Mouse (Mus musculus) midbrain, embryonic 16.5 days (tissue): ENCODE measurements at regions not wholly inside any gene's neighbourhood (a gene's known extent, or its start where the extent isn't known, plus 50 kb on each side); places are given as distances from the start of the nearest gene placed in this dataset.
A peak's percentile ranks its signal among the peaks of the same experiment; 100 is the strongest.

ENCODE experiments used
- ATAC-seq: fragments of 200-750 bp; cut with Nextera tagmentation; 2 replicates; pipeline ENCODE4 v1.8.0; 2017; ENCODE audit warnings: moderate TSS enrichment
- H3K27ac ChIP-seq: fragments of 300-500 bp; sonication (generic); 2 replicates; pipeline ENCODE4 v1.5.1; 2014; ENCODE audit warnings: mild to moderate bottlenecking, low read length, mixed read lengths
- H3K27me3 ChIP-seq: fragments of 300-500 bp; sonication (generic); 2 replicates; pipeline ENCODE4 v1.6.1; 2014; ENCODE audit warnings: low read depth, low read length, mixed read lengths; ENCODE audit not compliant: control insufficient read depth, insufficient read depth
- H3K36me3 ChIP-seq: fragments of 300-500 bp; sonication (generic); 2 replicates; pipeline ENCODE4 v1.6.1; 2014; ENCODE audit warnings: mild to moderate bottlenecking, low read length, moderate library complexity, mixed read lengths; ENCODE audit not compliant: control insufficient read depth, insufficient read depth
- H3K4me1 ChIP-seq: fragments of 300-500 bp; sonication (generic); 2 replicates; pipeline ENCODE4 v1.6.1; 2014; ENCODE audit warnings: mild to moderate bottlenecking, low read length, mixed read lengths; ENCODE audit not compliant: control insufficient read depth, insufficient read depth
- H3K4me2 ChIP-seq: fragments of 300-500 bp; sonication (generic); 2 replicates; pipeline ENCODE4 v1.6.1; 2014; ENCODE audit warnings: mild to moderate bottlenecking, low read length, mixed read lengths
- H3K4me3 ChIP-seq: fragments of 300-500 bp; sonication (generic); 2 replicates; pipeline ENCODE4 v1.5.1; 2014; ENCODE audit warnings: low read depth, mild to moderate bottlenecking, low read length, moderate library complexity, mixed read lengths
- H3K9ac ChIP-seq: fragments of 300-500 bp; sonication (generic); 2 replicates; pipeline ENCODE4 v1.6.1; 2014; ENCODE audit warnings: low read depth, low read length, mixed read lengths
- H3K9me3 ChIP-seq: fragments of 300-500 bp; sonication (generic); replicated peaks from 2 replicates; pipeline ENCODE4 v1.6.1; 2014; ENCODE audit warnings: mild to moderate bottlenecking, low read length, mixed read lengths; ENCODE audit not compliant: control insufficient read depth, poor library complexity, severe bottlenecking
- WGBS: fragments of 180-500 bp; shearing (Covaris S2); extraction: QIAGEN DNeasy Blood & Tissue Kit; methylation state at CpG from one replicate; pipeline ENCODE4 v1.1.7; 2014; 5-methylcytosine and 5-hydroxymethylcytosine counted together

DNA sequence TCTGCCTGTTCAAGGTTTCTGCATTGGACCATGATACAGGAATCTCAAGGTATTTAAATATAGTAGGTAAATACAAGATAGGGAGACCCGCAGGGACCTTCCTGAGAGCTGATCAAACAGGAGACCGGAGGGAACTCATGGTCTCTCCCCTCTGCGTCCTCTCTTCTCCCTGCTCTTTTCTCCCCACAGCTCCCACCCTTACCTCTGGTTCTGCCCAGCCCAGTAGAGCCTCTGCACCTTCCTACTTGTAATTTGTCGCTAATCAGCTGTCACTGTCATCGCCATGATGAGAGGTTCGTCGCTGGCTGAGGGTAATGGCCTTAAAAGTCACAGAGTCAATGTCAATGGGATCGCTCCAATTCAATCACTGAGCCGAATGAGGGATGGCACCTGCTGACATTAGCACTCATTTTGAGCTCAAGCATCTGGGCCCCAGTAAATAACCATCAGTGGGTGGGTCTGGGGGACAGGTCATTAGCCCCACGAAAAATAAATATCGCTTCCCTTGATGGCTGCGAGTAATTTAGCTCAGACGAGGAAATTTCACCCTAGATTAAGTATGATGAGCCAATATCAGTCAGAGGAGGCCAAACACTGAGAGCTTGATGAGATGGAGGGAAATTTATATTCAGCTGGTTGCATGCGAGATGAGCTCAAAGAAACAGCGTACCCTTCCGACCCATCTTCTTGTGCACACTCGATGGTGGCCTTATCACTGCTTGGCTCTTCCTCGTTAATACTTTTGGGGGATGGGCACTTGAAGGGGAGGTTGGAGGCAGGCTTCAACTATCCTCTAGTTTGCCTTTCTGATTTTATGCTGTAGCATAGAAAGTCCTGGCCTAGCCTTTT is 56.2 kb upstream of the Paqr3 start:
- H3K36me3 ChIP-seq, result no peaks in the 10 kb centered on the region
- H3K9ac ChIP-seq, result no peak overlapping the region
- H3K27ac ChIP-seq, result no peak overlapping the region
- no peaks in the 10 kb centered on the region for H3K27me3 ChIP-seq
- 64% methylated on average over 18 of the region's 18 CpGs for WGBS
- H3K4me1 ChIP-seq, result no peaks in the 10 kb centered on the region
- H3K4me3 ChIP-seq, result no peak overlapping the region
- no peak overlapping the region for H3K4me2 ChIP-seq
- no peaks in the 10 kb centered on the region for H3K9me3 ChIP-seq
- no peak; the same call in 1 of the 2 replicates for ATAC-seq

DNA sequence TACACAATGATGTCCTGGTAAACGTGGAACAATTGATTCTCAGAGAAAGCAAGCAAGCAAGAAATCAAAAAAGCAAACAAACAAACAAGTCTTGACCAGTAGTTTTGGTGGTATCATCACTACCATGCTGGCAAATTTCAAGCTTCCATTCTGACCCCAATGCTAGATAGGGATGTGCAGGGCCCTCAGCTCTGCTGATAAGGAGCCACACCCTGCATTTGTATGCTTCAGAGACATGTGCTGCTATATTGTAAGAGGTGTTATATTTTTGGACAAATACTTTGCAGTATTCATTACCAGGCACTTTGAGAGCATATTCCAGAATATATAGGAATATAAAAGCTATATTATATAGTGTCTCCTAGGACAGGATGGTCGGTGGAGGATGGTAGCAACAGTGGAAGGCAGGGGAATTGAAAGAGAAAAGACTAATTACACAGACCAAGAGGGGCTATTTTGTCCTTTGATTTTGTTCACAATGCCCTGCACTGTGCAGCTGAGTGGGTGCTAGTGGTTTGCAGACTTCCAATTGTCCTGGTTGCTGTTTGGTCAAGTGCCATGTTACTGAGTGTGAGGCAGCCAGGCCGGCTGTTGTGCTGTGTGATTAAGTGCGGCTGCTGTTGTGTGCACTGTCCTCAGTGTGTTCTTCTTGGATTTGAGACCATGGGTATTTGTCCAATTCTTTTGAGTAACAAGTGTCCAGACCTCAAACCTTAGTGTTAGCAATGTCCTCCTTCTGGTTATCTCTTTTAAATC is 54.9 kb upstream of the Paqr3 start:
- Histone ChIP-seq H3K4me3 (no peak overlapping the region), H3K4me1 (no peaks in the 10 kb centered on the region), H3K36me3 (no peaks in the 10 kb centered on the region), H3K4me2 (no peak overlapping the region), H3K9ac (no peak overlapping the region), H3K9me3 (no peaks in the 10 kb centered on the region), H3K27ac (no peak overlapping the region), H3K27me3 (no peaks in the 10 kb centered on the region)
- WGBS, result 64% methylated on average over 4 of the region's 4 CpGs
- peak; percentile 66; the same call in 1 of the 2 replicates for ATAC-seq
